In genomic region chr5:148788690-148789089, GRCm38 (mm10) we compare ENCODE assay signal across 1 mouse cellular context.
TF ChIP-seq lines count a peak whose summit lies in the region.

No protein-coding gene starts in this region.

TF ChIP-seq in CH12.LX, 34 proteins besides CTCF, POLR2A, EP300 and RAD21 (continued from another document):
- no peak for TF ChIP-seq PAX5 (IDR thresholded peaks at IDR 0.05; ENCODE audit: low read length)
